Mouse (Mus musculus) hindbrain, embryonic 14.5 days (tissue): ENCODE measurements at regions not wholly inside any gene's neighbourhood (a gene's known extent, or its start where the extent isn't known, plus 50 kb on each side); places are given as distances from the start of the nearest gene placed in this dataset.

ENCODE experiments used
- ATAC-seq: fragments of 200-750 bp; cut with Nextera tagmentation; 2 replicates; pipeline ENCODE4 v1.8.0; 2017; ENCODE audit warnings: moderate number of reproducible peaks, mild to moderate bottlenecking, moderate TSS enrichment, moderate library complexity; ENCODE audit not compliant: low FRiP score
- DNase-seq: peaks from one replicate; pipeline ENCODE4 v3.0.0-alpha.2; 2015; ENCODE audit warnings: low spot score
- H3K27ac ChIP-seq: fragments of 300-500 bp; sonication (generic); 2 replicates; pipeline ENCODE4 v1.5.1; 2014; ENCODE audit warnings: mild to moderate bottlenecking, moderate library complexity
- H3K27me3 ChIP-seq: fragments of 300-500 bp; sonication (generic); 2 replicates; pipeline ENCODE4 v1.6.1; 2014; ENCODE audit warnings: mild to moderate bottlenecking, low read length, mixed read lengths; ENCODE audit not compliant: control insufficient read depth, insufficient read depth
- H3K36me3 ChIP-seq: fragments of 300-500 bp; sonication (generic); replicated peaks from 2 replicates; pipeline ENCODE4 v1.6.1; 2014; ENCODE audit not compliant: control insufficient read depth, insufficient read depth
- H3K4me1 ChIP-seq: fragments of 300-500 bp; sonication (generic); replicated peaks from 2 replicates; pipeline ENCODE4 v1.6.1; 2014; ENCODE audit warnings: antibody characterized with exemption, low read length, mixed read lengths; ENCODE audit not compliant: control insufficient read depth, insufficient read depth
- H3K4me2 ChIP-seq: fragments of 300-500 bp; sonication (generic); replicated peaks from 2 replicates; pipeline ENCODE4 v1.6.1; 2014; ENCODE audit warnings: mild to moderate bottlenecking, moderate library complexity
- H3K4me3 ChIP-seq: fragments of 300-500 bp; sonication (generic); replicated peaks from 2 replicates; pipeline ENCODE4 v1.5.1; 2014; ENCODE audit warnings: mild to moderate bottlenecking, low read length
- H3K9ac ChIP-seq: fragments of 300-500 bp; sonication (generic); 2 replicates; pipeline ENCODE4 v1.6.1; 2014
- H3K9me3 ChIP-seq: fragments of 300-500 bp; sonication (generic); 2 replicates; pipeline ENCODE4 v1.6.1; 2016; ENCODE audit warnings: low read length; ENCODE audit not compliant: control insufficient read depth
- WGBS: fragments of 180-500 bp; shearing (Covaris S2); extraction: QIAGEN DNeasy Blood & Tissue Kit; methylation state at CpG from one replicate; pipeline ENCODE4 v1.1.7; 2014; 5-methylcytosine and 5-hydroxymethylcytosine counted together

- no peak overlapping the region for H3K4me2 ChIP-seq
- H3K27ac ChIP-seq: peak overlapping the region; percentile 53; the same call in 1 of the 2 replicates
- no peak for ATAC-seq
- WGBS: 39% methylated on average over 7 of the region's 7 CpGs
- peak; percentile 41 for DNase-seq
- 0 out of 2 replicates have a peak, but pooled peaks cover 5% of the 10 kb centered on the region for H3K4me1 ChIP-seq
- no peaks in the 10 kb centered on the region for H3K36me3 ChIP-seq
- no peaks in the 10 kb centered on the region for H3K27me3 ChIP-seq
- no peak overlapping the region for H3K9ac ChIP-seq
- no peaks in the 10 kb centered on the region for H3K9me3 ChIP-seq
- H3K4me3 ChIP-seq: no peak overlapping the region
Observed at GRCm38 (mm10) chr2:174859533-174859932, 99.1 kb downstream of the Edn3 start.

- ATAC-seq: no peak
- no peak overlapping the region for H3K9ac ChIP-seq
- H3K4me1 ChIP-seq: no peaks in the 10 kb centered on the region
- no peaks in the 10 kb centered on the region for H3K27me3 ChIP-seq
- 70% methylated on average over 3 of the region's 3 CpGs for WGBS
- H3K27ac ChIP-seq: no peak overlapping the region
- no peaks in the 10 kb centered on the region for H3K9me3 ChIP-seq
- no peak overlapping the region for H3K4me3 ChIP-seq
- DNase-seq: no peak
- H3K36me3 ChIP-seq: no peaks in the 10 kb centered on the region
- H3K4me2 ChIP-seq: no peak overlapping the region
Observed at GRCm38 (mm10) chr2:174864657-174865056, 104.2 kb downstream of the Edn3 start.

- Histone ChIP-seq H3K4me3 (no peak overlapping the region), H3K9me3 (no peaks in the 10 kb centered on the region), H3K9ac (no peak overlapping the region), H3K4me2 (no peak overlapping the region), H3K27ac (no peak overlapping the region), H3K4me1 (no peaks in the 10 kb centered on the region; the same call in 1 of the 2 replicates), H3K27me3 (no peaks in the 10 kb centered on the region), H3K36me3 (no peaks in the 10 kb centered on the region)
- WGBS: 91% methylated on average over 8 of the region's 8 CpGs
- ATAC-seq (no peak), DNase-seq (no peak)
Observed at GRCm38 (mm10) chr2:174866546-174866945, 106.1 kb downstream of the Edn3 start.

GRCm38 (mm10) chr2:174867397-174867796, 107.0 kb downstream of the Edn3 start:
- no peaks in the 10 kb centered on the region for H3K9me3 ChIP-seq
- ATAC-seq (no peak), DNase-seq (no peak)
- no peak overlapping the region for H3K4me3 ChIP-seq
- H3K36me3 ChIP-seq: no peaks in the 10 kb centered on the region
- no peaks in the 10 kb centered on the region for H3K27me3 ChIP-seq
- H3K4me2 ChIP-seq: no peak overlapping the region
- peaks cover 6% of the 10 kb centered on the region; the same call in 1 of the 2 replicates for H3K4me1 ChIP-seq
- 80% methylated on average over 5 of the region's 5 CpGs for WGBS
- no peak overlapping the region for H3K9ac ChIP-seq
- no peak overlapping the region for H3K27ac ChIP-seq

GRCm38 (mm10) chr2:174868186-174868585, 107.8 kb downstream of the Edn3 start:
- H3K27me3 ChIP-seq: no peaks in the 10 kb centered on the region
- H3K9ac ChIP-seq: no peak overlapping the region
- no peaks in the 10 kb centered on the region for H3K9me3 ChIP-seq
- H3K36me3 ChIP-seq: no peaks in the 10 kb centered on the region
- no peak overlapping the region for H3K27ac ChIP-seq
- no peak overlapping the region for H3K4me2 ChIP-seq
- DNase-seq (no peak), ATAC-seq (no peak)
- H3K4me1 ChIP-seq: peaks cover 6% of the 10 kb centered on the region; the same call in 1 of the 2 replicates
- no peak overlapping the region for H3K4me3 ChIP-seq
- 78% methylated on average over 3 of the region's 3 CpGs for WGBS

- Histone ChIP-seq H3K4me3 (no peak overlapping the region), H3K36me3 (no peaks in the 10 kb centered on the region), H3K4me2 (no peak overlapping the region), H3K9me3 (no peaks in the 10 kb centered on the region), H3K4me1 (peaks cover 6% of the 10 kb centered on the region; the same call in 1 of the 2 replicates), H3K9ac (no peak overlapping the region), H3K27ac (no peak overlapping the region), H3K27me3 (no peaks in the 10 kb centered on the region)
- WGBS: 72% methylated on average over 8 of the region's 8 CpGs
- DNase-seq (no peak), ATAC-seq (no peak)
Observed at GRCm38 (mm10) chr2:174868743-174869369, 108.4 kb downstream of the Edn3 start.

- Histone ChIP-seq H3K4me2 (no peak overlapping the region), H3K4me3 (no peak overlapping the region), H3K27ac (no peak overlapping the region), H3K36me3 (no peaks in the 10 kb centered on the region), H3K9ac (no peak overlapping the region), H3K27me3 (no peaks in the 10 kb centered on the region), H3K4me1 (peaks cover 6% of the 10 kb centered on the region; the same call in 1 of the 2 replicates), H3K9me3 (no peaks in the 10 kb centered on the region)
- ATAC-seq (no peak), DNase-seq (no peak)
- 54% methylated on average over 5 of the region's 5 CpGs for WGBS
Observed at GRCm38 (mm10) chr2:174870284-174870683, 109.9 kb downstream of the Edn3 start.

GRCm38 (mm10) chr2:174871225-174871624, 110.8 kb downstream of the Edn3 start:
- DNase-seq (no peak), ATAC-seq (no peak)
- Histone ChIP-seq H3K9me3 (no peaks in the 10 kb centered on the region), H3K4me3 (no peak overlapping the region), H3K4me1 (peaks cover 6% of the 10 kb centered on the region; the same call in 1 of the 2 replicates), H3K36me3 (no peaks in the 10 kb centered on the region), H3K9ac (no peak overlapping the region), H3K27ac (no peak overlapping the region), H3K27me3 (no peaks in the 10 kb centered on the region), H3K4me2 (no peak overlapping the region)
- 76% methylated on average over 10 of the region's 10 CpGs for WGBS

GRCm38 (mm10) chr2:174871844-174872243, 111.4 kb downstream of the Edn3 start:
- Histone ChIP-seq H3K36me3 (no peaks in the 10 kb centered on the region), H3K4me1 (peaks cover 6% of the 10 kb centered on the region; the same call in 1 of the 2 replicates), H3K4me2 (no peak overlapping the region), H3K27me3 (no peaks in the 10 kb centered on the region), H3K9me3 (no peaks in the 10 kb centered on the region), H3K9ac (no peak overlapping the region), H3K4me3 (no peak overlapping the region), H3K27ac (no peak overlapping the region)
- ATAC-seq (peak; percentile 55; the same call in 1 of the 2 replicates), DNase-seq (no peak)
- WGBS: 37% methylated on average over 3 of the region's 3 CpGs
